Mouse (Mus musculus): ENCODE measurements around the gene Tspear. TPM values are rescaled to one million over a fixed set of nuclear protein-coding genes. Genes with fewer than 3 reads are reported as not detected.

Gene Tspear
- not detected for polyA plus RNA-seq (2017; shearing (Covaris generic))

DNA sequence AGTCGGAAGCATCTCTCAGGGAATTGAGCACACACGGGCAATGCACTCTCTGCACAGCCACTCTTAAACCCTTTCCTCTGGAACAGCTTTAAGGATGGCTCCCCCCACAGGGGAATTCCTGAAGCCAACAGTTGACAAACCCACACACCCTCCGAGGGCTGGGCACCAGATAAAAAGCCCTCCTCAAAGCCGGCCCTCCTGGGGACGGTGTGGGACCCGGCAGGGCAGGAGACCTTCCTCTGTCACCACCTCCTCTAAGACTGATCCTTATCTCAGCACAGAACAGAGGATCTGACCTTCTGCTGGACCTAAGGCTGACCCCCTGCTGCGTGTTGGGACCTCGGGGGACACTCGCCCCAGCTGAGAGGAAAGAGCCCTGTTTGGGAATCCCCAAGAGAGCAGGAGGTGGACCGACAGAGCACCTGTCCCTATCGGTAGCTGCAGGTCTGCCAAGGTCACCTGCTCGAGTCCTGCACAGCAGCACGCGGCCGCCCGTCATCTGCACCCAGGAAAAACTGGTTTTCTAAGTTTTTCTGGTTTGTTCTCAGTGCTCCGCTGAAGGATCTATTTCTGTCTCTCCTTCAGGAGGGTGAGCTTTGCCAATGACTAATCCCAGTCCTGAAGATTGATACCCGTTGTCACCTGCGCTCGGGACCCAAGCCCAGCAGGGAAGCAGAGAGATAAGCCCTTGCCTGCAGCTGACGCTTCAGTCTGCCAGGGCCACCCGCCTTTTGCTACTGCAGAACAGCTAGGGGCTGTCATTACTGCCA is at the start of gene Tspear:
Gene Tspear, plus strand, starts transcription at position 675 of the 770 bp plus-strand sequence.

DNA sequence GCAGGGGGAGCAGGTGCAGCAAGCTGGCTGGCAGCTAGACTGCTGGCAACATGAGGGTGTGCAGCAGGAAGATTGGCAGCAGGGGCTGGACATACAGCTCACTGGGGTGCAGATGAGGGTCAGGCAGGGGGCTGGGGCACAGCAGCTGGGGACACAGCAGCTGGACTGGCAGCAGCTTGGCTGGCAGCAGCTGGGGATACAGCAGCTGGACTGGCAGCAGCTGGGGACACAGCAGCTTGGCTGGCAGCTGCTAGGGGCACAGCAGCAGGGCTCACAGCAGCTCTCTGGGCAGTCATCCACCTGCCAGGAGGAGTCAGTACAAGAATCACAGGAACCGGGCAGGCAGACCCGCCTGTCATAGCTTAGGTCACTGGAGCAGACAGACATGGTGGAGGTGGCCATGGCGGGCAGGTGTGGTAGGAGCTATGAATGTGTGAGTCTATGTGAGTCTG is 4.0 kb downstream of the Tspear start, which contains the start of gene Gm19402:
Gene Gm19402, minus strand, starts transcription at position 402 of the 452 bp plus-strand sequence.

GRCm38 (mm10) chr10:77697133-77697532 is 10.8 kb downstream of the Tspear start, which contains the start of gene Gm9508:
TSS of gene Gm9508 (minus strand) at chr10:77697233.

DNA sequence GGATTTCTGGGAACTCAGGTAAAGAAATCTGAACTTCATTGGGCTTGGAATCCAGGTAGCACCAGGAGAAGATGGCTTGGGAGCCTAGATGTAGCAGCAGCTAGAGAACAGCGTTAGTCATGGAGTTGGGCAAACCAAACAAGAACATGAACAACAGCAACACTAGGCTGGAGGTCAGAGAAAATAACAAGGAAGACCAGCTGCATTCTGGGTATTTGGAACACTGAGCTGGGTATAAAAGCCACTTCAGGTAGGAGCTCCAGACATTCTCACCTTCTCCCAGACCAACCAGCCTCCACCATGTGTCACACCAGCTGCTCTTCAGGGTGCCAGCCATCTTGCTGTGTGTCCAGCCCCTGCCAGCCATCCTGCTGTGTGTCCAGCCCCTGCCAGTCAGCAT is 20.0 kb downstream of the Tspear start, which contains the start of gene Gm10272:
Gene Gm10272, plus strand, starts transcription at position 301 of the 400 bp plus-strand sequence.

GRCm38 (mm10) chr10:77711157-77711556 is 24.8 kb downstream of the Tspear start, which contains the start of gene Gm10024:
TSS of gene Gm10024 (plus strand) at chr10:77711457.

DNA sequence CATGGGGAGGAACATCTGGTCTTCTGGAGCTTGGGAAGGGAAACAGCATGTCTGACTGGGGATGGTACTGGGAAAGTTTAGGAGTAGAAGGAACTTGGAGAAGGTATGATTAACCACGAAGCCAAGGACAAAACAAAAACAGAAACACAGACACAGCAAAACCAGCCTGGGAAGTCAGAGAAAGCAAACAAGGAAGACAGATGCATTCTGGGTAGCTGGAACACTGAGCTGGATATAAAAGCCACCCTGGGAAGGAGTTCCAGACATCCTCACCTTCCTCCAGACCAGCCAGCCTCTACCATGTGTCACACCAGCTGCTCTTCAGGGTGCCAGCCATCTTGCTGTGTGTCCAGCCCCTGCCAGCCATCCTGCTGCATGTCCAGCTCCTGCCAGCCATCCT is 29.1 kb downstream of the Tspear start, which contains the start of gene Gm10142:
Gene Gm10142, plus strand, starts transcription at position 301 of the 400 bp plus-strand sequence.

DNA sequence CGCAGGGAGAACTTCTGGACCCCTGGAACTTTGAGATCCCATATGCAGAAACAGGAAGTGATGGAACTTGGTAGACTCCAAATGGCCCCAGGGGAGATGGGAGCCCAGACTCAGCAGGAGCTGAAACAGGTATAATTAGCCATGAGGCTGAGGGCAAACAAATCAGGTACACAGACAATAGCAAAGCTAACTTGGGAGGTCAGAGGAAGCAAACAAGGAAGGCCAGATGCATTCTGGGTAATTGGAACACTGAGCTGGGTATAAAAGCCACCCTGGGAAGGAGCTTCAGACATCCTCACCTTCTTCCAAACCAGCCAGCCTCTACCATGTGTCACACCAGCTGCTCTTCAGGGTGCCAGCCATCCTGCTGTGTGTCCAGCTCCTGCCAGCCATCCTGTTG is 33.9 kb downstream of the Tspear start, which contains the start of gene Krtap12-1:
Gene Krtap12-1, plus strand, starts transcription at position 301 of the 400 bp plus-strand sequence.

GRCm38 (mm10) chr10:77726186-77726585 is 39.8 kb downstream of the Tspear start, which contains the start of gene Gm10100:
TSS of gene Gm10100 (plus strand) at chr10:77726486.

DNA sequence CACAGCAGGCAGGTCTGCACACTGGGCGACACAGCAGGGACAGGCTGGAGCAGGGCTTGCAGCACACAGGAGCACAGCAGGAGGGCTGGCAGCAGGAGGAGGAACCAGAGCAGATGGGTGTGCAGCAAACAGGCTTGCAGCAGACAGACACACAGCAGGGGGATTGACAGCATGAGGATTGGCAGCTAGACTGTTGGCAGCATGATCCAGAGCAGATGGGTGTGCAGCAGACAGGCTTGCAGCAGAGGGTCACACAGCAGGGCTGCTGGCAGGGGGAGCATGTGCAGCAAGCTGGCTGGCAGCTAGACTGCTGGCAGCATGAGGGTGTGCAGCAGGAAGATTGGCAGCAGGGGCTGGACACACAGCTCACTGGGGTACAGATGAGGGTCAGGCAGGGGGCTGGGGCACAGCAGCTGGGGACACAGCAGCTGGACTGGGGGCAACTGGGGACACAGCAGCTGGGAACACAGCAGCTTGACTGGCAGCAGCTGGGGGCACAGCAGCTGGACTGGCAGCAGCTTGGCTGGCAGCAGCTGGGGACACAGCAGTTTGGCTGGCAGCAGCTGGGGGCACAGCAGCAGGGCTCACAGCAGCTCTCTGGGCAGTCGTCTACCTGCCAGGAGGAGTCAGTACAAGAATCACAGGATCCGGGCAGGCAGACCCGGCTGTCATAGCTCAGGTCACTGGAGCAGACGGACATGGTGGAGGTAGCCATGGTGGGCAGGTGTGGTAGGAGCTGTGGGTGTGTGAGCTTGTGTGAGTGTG is 55.7 kb downstream of the Tspear start, which contains the start of gene Gm18596:
Gene Gm18596, minus strand, starts transcription at position 715 of the 765 bp plus-strand sequence.

DNA sequence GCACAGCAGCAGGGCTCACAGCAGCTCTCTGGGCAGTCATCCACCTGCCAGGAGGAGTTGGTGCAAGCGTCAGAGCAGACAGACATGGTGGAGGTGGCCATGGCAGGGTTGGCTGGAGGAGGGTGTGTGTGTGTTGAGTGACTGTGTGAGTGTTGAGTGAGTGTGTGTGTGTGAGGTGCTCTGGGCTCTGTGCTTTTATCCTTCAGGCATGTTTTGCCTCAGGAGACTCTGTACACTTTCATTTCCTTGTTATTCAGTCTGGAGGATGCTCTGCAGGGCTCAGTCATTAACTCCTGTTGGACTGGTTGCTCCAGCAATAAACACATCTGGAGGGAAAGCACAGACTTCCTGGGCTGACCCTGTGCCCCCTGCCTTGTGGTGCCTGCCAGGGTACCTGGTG is 64.9 kb downstream of the Tspear start, which contains the start of gene Gm9736:
Gene Gm9736, minus strand, starts transcription at position 101 of the 400 bp plus-strand sequence.

GRCm38 (mm10) chr10:77759582-77759981 is 73.2 kb downstream of the Tspear start, which contains the start of gene Gm3233:
TSS of gene Gm3233 (minus strand) at chr10:77759682.

GRCm38 (mm10) chr10:77771225-77771624 is 84.9 kb downstream of the Tspear start, which contains the start of gene Gm3238:
TSS of gene Gm3238 (minus strand) at chr10:77771325.

DNA sequence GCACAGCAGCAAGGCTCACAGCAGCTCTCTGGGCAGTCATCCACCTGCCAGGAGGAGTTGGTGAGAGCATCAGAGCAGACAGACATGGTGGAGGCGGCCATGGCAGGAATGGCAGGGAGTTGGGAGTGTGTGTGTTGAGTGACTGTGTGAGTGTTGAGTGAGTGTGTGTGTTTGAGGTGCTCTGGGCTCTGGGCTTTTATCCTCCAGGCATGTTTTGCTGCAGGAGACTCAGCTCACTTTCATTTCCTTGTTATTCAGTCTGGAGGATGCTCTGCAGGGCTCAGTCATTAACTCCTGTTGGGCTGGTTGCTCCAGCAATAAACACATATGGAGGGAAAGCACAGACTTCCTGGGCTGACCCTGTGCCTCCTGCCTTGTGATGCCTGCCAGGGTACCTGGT is 90.5 kb downstream of the Tspear start, which contains the start of gene Gm7138:
Gene Gm7138, minus strand, starts transcription at position 101 of the 400 bp plus-strand sequence.

DNA sequence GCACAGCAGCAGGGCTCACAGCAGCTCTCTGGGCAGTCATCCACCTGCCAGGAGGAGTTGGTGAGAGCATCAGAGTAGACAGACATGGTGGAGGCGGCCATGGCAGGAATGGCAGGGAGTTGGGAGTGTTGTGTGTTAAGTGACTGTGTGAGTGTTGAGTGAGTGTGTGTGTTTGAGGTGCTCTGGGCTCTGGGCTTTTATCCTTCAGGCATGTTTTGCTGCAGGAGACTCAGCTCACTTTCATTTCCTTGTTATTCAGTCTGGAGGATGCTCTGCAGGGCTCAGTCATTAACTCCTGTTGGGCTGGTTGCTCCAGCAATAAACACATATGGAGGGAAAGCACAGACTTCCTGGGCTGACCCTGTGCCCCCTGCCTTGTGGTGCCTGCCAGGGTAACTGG is 96.1 kb downstream of the Tspear start, which contains the start of gene Gm3250:
Gene Gm3250, minus strand, starts transcription at position 101 of the 400 bp plus-strand sequence.

GRCm38 (mm10) chr10:77787876-77788275 is 101.5 kb downstream of the Tspear start, which contains the start of gene Gm7137:
TSS of gene Gm7137 (minus strand) at chr10:77788200.

DNA sequence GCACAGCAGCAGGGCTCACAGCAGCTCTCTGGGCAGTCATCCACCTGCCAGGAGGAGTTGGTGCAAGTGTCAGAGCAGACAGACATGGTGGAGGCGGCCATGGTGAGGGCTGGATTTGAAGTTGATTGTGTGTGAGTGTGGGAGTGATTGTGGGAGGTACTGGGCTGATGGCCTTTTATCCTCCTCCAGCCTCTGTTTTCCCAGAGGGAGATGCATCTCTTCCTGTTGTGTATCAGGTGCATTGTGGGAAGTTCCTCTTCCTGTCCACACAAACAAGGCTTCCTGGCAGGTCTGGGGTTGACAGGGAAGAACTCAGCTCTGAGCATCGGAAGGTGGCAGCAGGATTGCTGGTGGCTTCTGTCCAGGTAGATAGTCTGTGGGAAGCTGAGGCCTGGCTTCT is 108.6 kb downstream of the Tspear start, which contains the start of gene Gm9639:
Gene Gm9639, minus strand, starts transcription at position 101 of the 400 bp plus-strand sequence.

GRCm38 (mm10) chr10:77798921-77799508 is 112.6 kb downstream of the Tspear start, which contains the start of gene Gm19668:
TSS of gene Gm19668 (minus strand) at chr10:77799133.

GRCm38 (mm10) chr10:77811743-77812142 is 125.4 kb downstream of the Tspear start, which contains the start of gene Gm9507:
TSS of gene Gm9507 (minus strand) at chr10:77811843.

GRCm38 (mm10) chr10:77814382-77814781 is 128.0 kb downstream of the Tspear start, which contains the start of gene Gm2696:
TSS of gene Gm2696 (plus strand) at chr10:77814682.

GRCm38 (mm10) chr10:77826951-77827350 is 140.6 kb downstream of the Tspear start, which contains the start of gene Krtap10-4:
TSS of gene Krtap10-4 (minus strand) at chr10:77827095.

GRCm38 (mm10) chr10:77835647-77836046 is 149.3 kb downstream of the Tspear start, which contains the start of gene Krtap10-10:
TSS of gene Krtap10-10 (plus strand) at chr10:77835947.

GRCm38 (mm10) chr10:77846503-77846902 is 160.1 kb downstream of the Tspear start, which contains the start of gene Gm36176:
TSS of gene Gm36176 (plus strand) at chr10:77846803.

Data from naive thymus-derived CD4-positive, alpha-beta T cell, adult 5 months (primary cell).